Mouse (Mus musculus) embryo, embryonic 11.5 days (tissue): ENCODE data around the gene Csf2ra.
"Not testable (repeated sequence)": the region's sequence is repeated elsewhere in the genome, so short reads cannot be mapped to it uniquely, and the experiment has no call there.

ENCODE experiments used
- DNase-seq: peaks from one replicate; pipeline ENCODE4 v3.0.0-alpha.2; 2012; ENCODE audit warnings: low read depth, low spot score

Csf2ra gene

GRCm38 (mm10) chr19:61224678-61225525 is 3.3 kb downstream of the Csf2ra start:
- DNase-seq = no peak

GRCm38 (mm10) chr19:61223706-61224328 is 4.4 kb downstream of the Csf2ra start:
- DNase-seq = no peak

- not testable (repeated sequence) for DNase-seq
These were observed 20.7 kb downstream of the Csf2ra start for GRCm38 (mm10) chr19:61207506-61207905.

- no peak for DNase-seq
These were observed 28.4 kb downstream of the Csf2ra start for GRCm38 (mm10) chr19:61199836-61200235.

GRCm38 (mm10) chr19:61199316-61199715 is 28.9 kb downstream of the Csf2ra start:
- DNase-seq = peak; percentile 71

GRCm38 (mm10) chr19:61183590-61183989 is 44.6 kb downstream of the Csf2ra start, which contains the start of gene Gm6020:
Gm6020 (plus strand) TSS chr19:61183890.
- not testable (repeated sequence) for DNase-seq

GRCm38 (mm10) chr19:61175756-61176324 is 52.4 kb downstream of the Csf2ra start, which contains the start of gene Gm7102:
Gm7102 (minus strand) TSS chr19:61176309.
- no peak for DNase-seq
